Mouse (Mus musculus) heart, embryonic 10.5 days (tissue): ENCODE measurements at regions not wholly inside any gene's neighbourhood (a gene's known extent, or its start where the extent isn't known, plus 50 kb on each side); places are given as distances from the start of the nearest gene placed in this dataset.

ENCODE experiments used
- DNase-seq: peaks from one replicate; pipeline ENCODE4 v3.0.0-alpha.2; 2017; ENCODE audit warnings: low spot score
- H3K27ac ChIP-seq: fragments of 300-500 bp; sonication (generic); 2 replicates; pipeline ENCODE4 v1.5.1; 2016; ENCODE audit warnings: mild to moderate bottlenecking
- H3K27me3 ChIP-seq: fragments of 300-500 bp; sonication (generic); 2 replicates; pipeline ENCODE4 v1.6.1; 2016; ENCODE audit warnings: mild to moderate bottlenecking; ENCODE audit not compliant: poor library complexity, insufficient read depth, severe bottlenecking
- H3K36me3 ChIP-seq: fragments of 300-500 bp; sonication (generic); 2 replicates; pipeline ENCODE4 v1.6.1; 2016; ENCODE audit warnings: mild to moderate bottlenecking, moderate library complexity
- H3K4me1 ChIP-seq: fragments of 300-500 bp; sonication (generic); 2 replicates; pipeline ENCODE4 v1.6.1; 2016; ENCODE audit warnings: mild to moderate bottlenecking
- H3K4me3 ChIP-seq: fragments of 300-500 bp; sonication (generic); 2 replicates; pipeline ENCODE4 v1.5.1; 2016; ENCODE audit warnings: mild to moderate bottlenecking, moderate library complexity
- H3K9me3 ChIP-seq: fragments of 300-500 bp; sonication (generic); 2 replicates; pipeline ENCODE4 v1.6.1; 2016; ENCODE audit warnings: mild to moderate bottlenecking, moderate library complexity
- WGBS: fragments of 180-500 bp; shearing (Covaris S2); methylation state at CpG from one replicate; pipeline ENCODE4 v1.1.7; 2016; 5-methylcytosine and 5-hydroxymethylcytosine counted together

GRCm38 (mm10) chr2:160421216-160421911 lies 54.5 kb upstream of the Mafb start:
- Histone ChIP-seq H3K4me3 (peak overlapping the region; percentile 38), H3K36me3 (no peaks in the 10 kb centered on the region), H3K27ac (no peak overlapping the region), H3K9me3 (no peaks in the 10 kb centered on the region), H3K27me3 (0 out of 2 replicates have a peak, but pooled peaks cover 4% of the 10 kb centered on the region), H3K4me1 (peaks cover 8% of the 10 kb centered on the region)
- peak; percentile 77 for DNase-seq
- 25% methylated on average over 13 of the region's 13 CpGs for WGBS

GRCm38 (mm10) chr2:160424491-160424890 lies 57.6 kb upstream of the Mafb start:
- Histone ChIP-seq H3K36me3 (no peaks in the 10 kb centered on the region), H3K4me1 (peaks cover 8% of the 10 kb centered on the region), H3K4me3 (no peak overlapping the region), H3K27me3 (0 out of 2 replicates have a peak, but pooled peaks cover 2% of the 10 kb centered on the region), H3K9me3 (no peaks in the 10 kb centered on the region), H3K27ac (no peak overlapping the region)
- no peak for DNase-seq
- WGBS, result 85% methylated on average over 7 of the region's 7 CpGs

GRCm38 (mm10) chr2:160427431-160427830 lies 60.6 kb upstream of the Mafb start:
- DNase-seq, result no peak
- WGBS, result 72% methylated on average over 10 of the region's 10 CpGs
- H3K4me1 ChIP-seq, result no peaks in the 10 kb centered on the region
- H3K27me3 ChIP-seq, result no peaks in the 10 kb centered on the region
- H3K9me3 ChIP-seq, result no peaks in the 10 kb centered on the region
- no peaks in the 10 kb centered on the region for H3K36me3 ChIP-seq
- H3K4me3 ChIP-seq, result no peak overlapping the region
- H3K27ac ChIP-seq, result no peak overlapping the region

DNA sequence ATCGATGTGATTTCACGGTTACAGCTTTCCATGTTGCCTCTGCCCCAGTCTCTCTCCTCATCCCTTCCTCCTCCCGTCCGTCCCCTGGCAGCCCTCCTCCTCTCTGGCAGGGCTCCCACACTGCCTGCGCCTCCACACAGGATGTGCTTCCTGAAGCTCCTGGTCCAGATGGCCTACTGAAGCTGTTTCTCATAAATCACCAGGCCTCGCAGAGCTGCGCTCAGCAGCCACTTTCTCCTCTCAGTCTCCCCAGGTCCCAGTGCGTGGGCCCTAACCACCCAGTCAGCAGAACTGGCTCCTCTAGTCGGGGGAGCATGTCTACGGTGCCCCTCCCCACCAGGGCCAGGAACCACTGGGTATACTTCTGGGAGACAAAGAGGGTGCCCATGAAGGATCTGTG lies 66.4 kb upstream of the Mafb start:
- Histone ChIP-seq H3K9me3 (no peaks in the 10 kb centered on the region), H3K36me3 (no peaks in the 10 kb centered on the region), H3K4me1 (peaks cover 19% of the 10 kb centered on the region), H3K4me3 (no peak overlapping the region), H3K27me3 (peaks cover 3% of the 10 kb centered on the region; the same call in 1 of the 2 replicates), H3K27ac (peak overlapping the region; percentile 74)
- DNase-seq, result no peak
- 59% methylated on average over 10 of the region's 10 CpGs for WGBS

- Histone ChIP-seq H3K27me3 (peaks cover 3% of the 10 kb centered on the region; the same call in 1 of the 2 replicates), H3K4me3 (no peak overlapping the region), H3K27ac (no peak overlapping the region), H3K4me1 (peaks cover 30% of the 10 kb centered on the region), H3K9me3 (no peaks in the 10 kb centered on the region), H3K36me3 (no peaks in the 10 kb centered on the region)
- 64% methylated on average over 5 of the region's 5 CpGs for WGBS
- DNase-seq, result no peak
These were observed 67.8 kb upstream of the Mafb start for GRCm38 (mm10) chr2:160434701-160435100.

DNA sequence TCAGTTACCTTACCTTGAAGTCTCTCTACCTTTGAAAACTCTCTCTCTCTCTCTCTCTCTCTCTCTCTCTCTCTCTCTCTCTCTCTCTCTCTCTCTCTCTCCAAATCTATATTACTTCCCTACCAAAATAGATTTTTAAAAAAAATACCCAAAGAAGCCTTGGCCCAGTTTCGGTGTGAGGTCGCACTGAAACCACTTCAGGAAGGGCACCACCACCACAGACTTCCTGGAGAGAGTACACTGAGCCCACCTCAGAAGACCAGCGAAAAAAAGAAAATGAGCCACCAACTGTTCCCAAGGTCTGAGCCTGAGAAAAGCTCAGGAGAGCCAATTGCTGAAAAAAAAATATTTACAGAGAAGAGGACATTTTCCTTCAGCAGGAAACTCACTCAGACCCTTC lies 68.8 kb upstream of the Mafb start:
- peaks cover 3% of the 10 kb centered on the region; the same call in 1 of the 2 replicates for H3K27me3 ChIP-seq
- no peaks in the 10 kb centered on the region for H3K9me3 ChIP-seq
- no peak overlapping the region for H3K27ac ChIP-seq
- DNase-seq, result no peak
- no peak overlapping the region for H3K4me3 ChIP-seq
- WGBS, result 76% methylated on average over 3 of the region's 3 CpGs
- peaks cover 35% of the 10 kb centered on the region for H3K4me1 ChIP-seq
- H3K36me3 ChIP-seq, result no peaks in the 10 kb centered on the region

DNA sequence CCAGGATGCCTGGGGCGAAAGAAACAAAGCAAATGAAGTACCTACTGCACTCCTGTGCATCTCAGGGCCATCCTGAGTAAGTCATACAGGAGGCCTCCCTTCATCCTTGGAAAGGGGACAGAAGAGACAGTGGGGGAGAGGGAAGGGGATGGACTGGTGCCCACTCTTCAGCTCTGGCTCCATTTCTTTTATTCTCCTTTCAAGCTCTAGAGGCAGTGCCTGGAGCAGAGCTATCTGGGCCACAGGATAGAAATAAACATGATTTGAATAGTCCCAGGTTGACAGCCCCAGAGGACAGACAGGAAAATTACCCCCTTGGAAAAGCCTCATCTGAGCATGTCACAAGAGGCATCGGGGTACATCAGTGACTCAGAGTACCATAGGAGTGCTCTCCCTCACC lies 72.2 kb upstream of the Mafb start:
- no peak for DNase-seq
- Histone ChIP-seq H3K9me3 (no peaks in the 10 kb centered on the region), H3K4me1 (peaks cover 26% of the 10 kb centered on the region), H3K36me3 (no peaks in the 10 kb centered on the region), H3K4me3 (no peak overlapping the region), H3K27me3 (peaks cover 14% of the 10 kb centered on the region; the same call in 1 of the 2 replicates), H3K27ac (no peak overlapping the region)
- 62% methylated on average over 2 of the region's 2 CpGs for WGBS

DNA sequence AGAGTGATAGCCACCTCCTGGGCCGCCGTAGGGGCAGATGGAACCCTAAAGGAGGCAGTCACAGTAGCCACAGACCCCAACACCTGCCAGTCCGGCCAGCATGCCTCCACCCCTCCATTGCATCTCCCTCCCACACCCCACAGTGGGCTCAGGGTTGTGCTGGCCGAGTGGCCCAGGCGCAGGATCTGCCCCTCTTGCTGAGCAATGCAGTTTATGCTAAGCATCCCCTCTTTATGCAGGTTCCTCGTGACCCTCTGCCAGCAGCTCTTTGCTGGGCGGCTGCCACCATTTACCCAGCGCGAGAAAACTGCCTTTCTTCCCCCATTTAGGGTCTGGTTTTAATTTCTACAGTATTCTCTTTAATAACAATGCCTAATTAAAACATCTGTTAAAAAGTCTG lies 73.4 kb upstream of the Mafb start:
- no peak for DNase-seq
- Histone ChIP-seq H3K9me3 (no peaks in the 10 kb centered on the region), H3K27ac (0 out of 2 replicates have a peak overlapping the region, but pooled peaks have one; percentile 10), H3K27me3 (peaks cover 21% of the 10 kb centered on the region; the same call in 1 of the 2 replicates), H3K4me1 (peaks cover 16% of the 10 kb centered on the region), H3K36me3 (no peaks in the 10 kb centered on the region), H3K4me3 (no peak overlapping the region)
- WGBS, result 76% methylated on average over 9 of the region's 9 CpGs

DNA sequence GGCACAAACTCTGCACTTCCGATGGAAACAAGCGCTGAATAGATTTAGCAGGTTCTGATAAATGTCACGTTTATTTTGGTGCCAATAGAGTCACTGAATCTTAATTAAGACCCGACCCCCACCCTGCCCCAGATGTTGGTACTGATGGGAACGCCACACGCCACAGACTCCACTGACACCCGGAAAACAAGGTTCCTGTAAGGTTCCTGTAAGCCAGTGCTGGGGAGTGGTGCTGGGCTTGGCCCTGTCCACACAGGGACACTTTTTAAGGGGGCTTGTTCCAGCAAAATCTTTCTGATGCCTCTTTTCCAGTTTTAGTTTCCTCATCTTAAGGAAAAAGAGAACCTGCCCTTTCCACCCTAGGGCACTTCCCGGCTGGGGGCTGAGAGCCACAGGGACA lies 84.2 kb upstream of the Mafb start:
- H3K9me3 ChIP-seq, result no peaks in the 10 kb centered on the region
- WGBS, result 8% methylated on average over 8 of the region's 8 CpGs
- peaks cover 27% of the 10 kb centered on the region for H3K4me1 ChIP-seq
- no peaks in the 10 kb centered on the region for H3K36me3 ChIP-seq
- H3K27me3 ChIP-seq, result peaks cover 41% of the 10 kb centered on the region
- DNase-seq, result no peak
- H3K27ac ChIP-seq, result peak overlapping the region; percentile 88
- H3K4me3 ChIP-seq, result peak overlapping the region; percentile 60

DNA sequence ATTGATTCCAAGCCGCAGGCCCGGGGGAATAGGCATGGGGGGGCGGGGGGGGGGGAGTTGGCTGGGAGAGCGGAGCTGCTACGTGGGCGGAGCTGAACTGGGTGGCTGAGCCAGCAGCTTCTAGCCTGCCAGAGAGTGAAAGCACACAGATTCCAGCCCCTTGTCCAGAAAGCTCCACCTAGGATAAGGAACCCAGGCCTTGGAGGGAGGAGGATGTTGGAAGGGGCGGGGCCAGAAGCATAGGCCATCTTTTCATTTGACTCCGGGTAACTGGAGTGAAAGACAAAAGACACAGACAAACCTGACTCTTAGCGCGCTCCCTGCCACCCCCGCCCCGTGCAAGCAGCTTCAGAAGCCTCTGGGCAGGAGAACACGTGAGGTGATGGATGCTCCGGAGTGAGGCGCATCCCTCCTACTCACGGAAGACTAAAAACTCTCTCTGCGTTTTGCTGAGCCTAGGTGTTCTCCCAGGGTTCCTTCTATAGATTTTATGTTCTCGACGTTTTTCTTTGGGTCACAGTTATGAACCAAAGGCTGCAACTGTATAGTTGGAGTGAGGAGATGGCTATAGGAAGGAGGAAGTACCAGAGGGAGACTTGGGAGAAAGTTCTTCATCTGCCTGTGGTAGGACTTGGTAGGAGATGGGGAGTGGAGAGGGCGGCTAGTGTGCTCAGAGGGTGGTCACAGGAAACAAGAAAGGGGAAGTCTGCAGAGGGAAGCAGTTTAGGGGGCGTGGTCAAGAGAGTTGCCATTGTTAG lies 84.8 kb upstream of the Mafb start:
- Histone ChIP-seq H3K4me1 (peaks cover 25% of the 10 kb centered on the region), H3K4me3 (peak overlapping the region; percentile 60), H3K27ac (peak overlapping the region; percentile 88), H3K9me3 (no peaks in the 10 kb centered on the region), H3K36me3 (no peaks in the 10 kb centered on the region), H3K27me3 (peaks cover 36% of the 10 kb centered on the region)
- under 1% methylated on average over 20 of the region's 21 CpGs for WGBS
- DNase-seq, result peak; percentile 89

- Histone ChIP-seq H3K4me1 (peaks cover 20% of the 10 kb centered on the region), H3K9me3 (no peaks in the 10 kb centered on the region), H3K36me3 (no peaks in the 10 kb centered on the region), H3K27me3 (peaks cover 32% of the 10 kb centered on the region), H3K4me3 (peak overlapping the region; percentile 60), H3K27ac (peak overlapping the region; percentile 88)
- WGBS, result 18% methylated on average over 6 of the region's 6 CpGs
- DNase-seq, result no peak
These were observed 85.3 kb upstream of the Mafb start for GRCm38 (mm10) chr2:160452239-160452530.

DNA sequence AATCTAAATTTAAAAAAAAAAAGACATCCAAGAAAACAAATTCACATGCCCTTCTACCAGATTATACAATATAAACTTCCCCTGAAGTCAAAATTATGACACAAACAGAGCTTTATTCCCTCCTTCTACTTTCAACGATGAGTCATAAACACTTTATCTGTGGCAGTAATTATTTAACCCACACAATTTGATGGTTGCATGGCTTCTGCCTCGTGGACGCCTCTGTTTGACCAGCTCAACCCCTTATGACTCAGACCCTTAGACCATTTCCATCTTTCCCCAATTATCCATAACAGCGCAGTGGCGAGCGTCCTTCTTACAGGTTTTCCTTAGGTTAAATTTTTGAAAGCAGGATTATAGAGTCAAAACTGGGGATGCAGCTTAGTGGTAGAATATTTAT lies 85.9 kb upstream of the Mafb start:
- Histone ChIP-seq H3K4me3 (no peak overlapping the region), H3K9me3 (no peaks in the 10 kb centered on the region), H3K27me3 (peaks cover 27% of the 10 kb centered on the region), H3K36me3 (no peaks in the 10 kb centered on the region), H3K4me1 (peaks cover 19% of the 10 kb centered on the region), H3K27ac (no peak overlapping the region)
- no peak for DNase-seq
- 85% methylated on average over 6 of the region's 6 CpGs for WGBS

- Histone ChIP-seq H3K27me3 (peaks cover 3% of the 10 kb centered on the region), H3K27ac (no peak overlapping the region), H3K9me3 (no peaks in the 10 kb centered on the region), H3K36me3 (no peaks in the 10 kb centered on the region), H3K4me1 (peaks cover 17% of the 10 kb centered on the region), H3K4me3 (no peak overlapping the region)
- WGBS, result 72% methylated on average over 10 of the region's 10 CpGs
- DNase-seq, result no peak
These were observed 88.8 kb upstream of the Mafb start for GRCm38 (mm10) chr2:160455617-160456016.
